Mouse (Mus musculus): Measurements from ENCODE around the gene Fam118a.
"Not testable (repeated sequence)": the region's sequence is repeated elsewhere in the genome, so short reads cannot be mapped to it uniquely, and the experiment has no call there.

The Fam118a gene

DNA sequence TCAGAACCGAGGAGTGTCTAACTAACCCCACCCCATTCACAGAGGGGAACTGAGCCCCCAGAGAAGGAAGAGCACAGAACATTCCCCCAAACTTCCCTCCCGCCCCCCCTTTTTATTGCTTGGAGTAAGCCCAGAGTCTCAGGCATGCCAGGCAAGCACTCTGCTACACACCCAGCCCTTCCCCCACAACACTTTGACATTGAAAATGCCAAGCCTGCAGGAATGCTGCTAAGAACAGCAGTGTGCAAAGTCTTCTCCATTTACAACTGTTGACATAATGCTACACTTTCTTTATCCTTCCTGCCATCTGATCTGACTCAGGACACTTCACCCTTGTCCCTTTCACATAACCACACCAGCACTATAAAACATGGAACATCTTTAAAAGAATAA is 16.1 kb upstream of the Fam118a start:
- DNase-seq (ENCODE audit: low spot score in 2 of 2), result no peak

GRCm38 (mm10) chr15:85015771-85016170 is 13.0 kb upstream of the Fam118a start:
- DNase-seq (ENCODE audit: low spot score in 2 of 2), result peak; percentile 32 to 57

DNA sequence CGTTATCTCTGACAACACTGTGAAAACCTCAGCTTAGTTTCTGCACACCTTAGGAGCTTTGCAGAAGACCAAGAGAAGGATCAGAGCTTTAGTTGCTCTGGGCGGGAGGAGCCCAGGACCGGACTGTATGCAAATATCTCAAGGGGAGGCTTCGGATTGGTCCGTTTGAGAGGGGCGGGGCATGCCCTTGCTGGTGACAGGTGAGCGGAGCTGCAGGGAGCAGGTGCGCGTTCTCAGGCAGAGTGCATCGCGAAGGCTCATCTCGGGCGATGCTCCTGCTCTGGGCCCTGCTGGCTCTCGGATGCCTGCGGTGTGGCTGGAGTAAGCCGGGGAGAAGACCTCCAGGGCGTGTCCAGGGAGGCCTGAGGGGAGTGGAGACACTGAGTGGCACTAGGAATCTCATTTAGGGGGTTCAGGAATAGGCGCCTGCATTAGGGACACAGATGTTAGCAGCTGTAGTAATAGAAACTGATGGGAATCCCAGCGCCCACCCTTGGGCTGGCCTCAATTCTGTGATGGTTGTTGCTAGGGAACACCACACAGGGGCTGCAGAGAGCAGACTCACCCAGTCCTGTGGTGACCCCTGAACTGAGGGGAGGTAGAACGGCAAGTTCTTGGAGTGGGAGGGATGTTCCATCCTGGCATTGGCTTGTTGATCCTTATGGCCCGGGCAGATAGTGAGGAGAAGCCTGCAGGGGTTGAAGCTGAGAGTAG is 11.6 kb upstream of the Fam118a start, which contains the start of gene Upk3a:
TSS of gene Upk3a (plus strand) at position 191 of the 714 bp plus-strand sequence.
- DNase-seq (ENCODE audit: low spot score in 2 of 2), result no peak

DNA sequence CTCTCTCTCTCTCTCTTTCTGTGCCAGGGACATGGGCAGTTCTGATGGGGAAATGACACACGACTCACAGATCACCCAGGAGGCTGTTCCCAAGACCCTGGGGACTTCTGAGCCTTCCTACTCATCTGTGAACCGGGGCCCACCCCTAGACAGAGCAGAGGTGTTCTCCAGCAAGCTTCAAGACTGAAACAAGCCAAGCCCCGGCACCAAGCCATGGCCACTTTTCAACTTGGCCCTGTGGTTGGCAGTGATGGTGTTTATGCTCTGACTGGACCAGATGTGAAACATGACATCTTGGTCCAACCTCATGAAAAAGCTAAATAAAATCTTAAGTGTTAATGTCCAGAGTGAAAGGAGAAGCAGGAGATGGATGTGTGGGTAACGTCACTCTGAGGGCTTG is 6.5 kb upstream of the Fam118a start:
- DNase-seq (ENCODE audit: low spot score in 2 of 2), result no peak

DNA sequence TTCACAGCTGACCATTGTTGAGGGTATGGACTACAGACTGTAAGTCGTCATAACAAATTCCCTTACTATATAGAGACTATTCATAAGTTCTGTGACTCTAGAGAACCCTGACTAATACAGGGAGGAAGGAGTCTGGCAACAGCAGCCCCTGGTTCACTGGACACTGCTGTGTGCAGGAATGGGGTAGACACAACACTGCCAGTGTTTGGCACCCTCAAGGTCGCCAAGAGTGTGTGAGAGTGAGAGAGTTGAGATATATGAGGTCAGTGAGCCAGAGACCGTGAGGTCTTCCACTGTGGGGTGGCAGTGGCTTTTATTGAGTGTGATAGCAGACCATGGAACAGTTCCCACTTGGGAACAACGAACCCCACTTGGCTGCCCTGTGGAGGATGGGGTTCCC is 2.6 kb upstream of the Fam118a start:
- DNase-seq (ENCODE audit: low spot score in 2 of 2), result no peak

- no peak for DNase-seq (ENCODE audit: low spot score in 2 of 2)
These were observed 1.0 kb upstream of the Fam118a start for GRCm38 (mm10) chr15:85027740-85028139.

DNA sequence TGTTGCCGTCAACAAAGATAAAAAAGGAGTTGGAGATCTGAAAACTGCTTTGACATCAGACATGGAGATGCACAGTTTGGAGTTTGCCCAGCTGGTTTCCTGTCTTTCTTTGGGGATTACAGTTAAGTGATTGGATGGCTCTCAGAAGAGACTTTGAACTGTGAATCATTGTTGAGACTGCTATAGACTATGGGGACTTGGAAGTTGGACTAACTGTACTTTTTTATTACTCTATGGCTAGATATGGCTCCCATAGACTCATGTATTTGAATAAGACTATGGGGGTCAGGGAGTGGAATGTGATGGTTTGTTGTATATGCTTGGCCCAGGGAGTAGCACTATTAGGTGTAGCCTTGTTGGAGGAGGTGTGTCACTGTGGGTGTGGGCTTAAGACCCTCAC is 1.9 kb downstream of the Fam118a start:
- not testable (repeated sequence) for DNase-seq (ENCODE audit: low spot score in 2 of 2)

GRCm38 (mm10) chr15:85031866-85032265 is 3.1 kb downstream of the Fam118a start:
- no peak for DNase-seq (ENCODE audit: low spot score in 2 of 2)

DNA sequence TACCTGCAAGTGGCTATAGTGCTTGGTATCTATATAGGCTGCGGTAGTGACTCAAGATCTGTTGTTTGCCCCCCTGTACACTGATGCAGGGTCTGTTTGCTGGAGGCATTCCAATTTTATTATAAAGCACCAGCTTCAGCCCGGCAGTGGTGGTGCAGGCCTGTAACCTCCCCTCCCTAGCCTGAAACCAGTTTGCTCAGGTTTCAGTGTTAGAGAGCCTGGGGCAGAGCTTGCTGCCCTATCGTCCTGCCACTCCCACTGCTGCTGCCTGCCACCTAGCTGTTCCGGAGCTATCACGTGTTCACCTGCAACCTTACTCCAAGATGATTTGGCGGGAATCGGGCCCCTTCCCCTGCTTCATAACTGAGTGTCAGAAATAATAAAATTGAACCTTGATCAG is 5.2 kb downstream of the Fam118a start:
- not testable (repeated sequence) for DNase-seq (ENCODE audit: low spot score in 2 of 2)

- peak; percentile 97 to 98 for DNase-seq (ENCODE audit: low spot score in 2 of 2)
These were observed 8.0 kb downstream of the Fam118a start for GRCm38 (mm10) chr15:85036566-85037342.

- DNase-seq (ENCODE audit: low spot score in 2 of 2), result no peak
These were observed 8.6 kb downstream of the Fam118a start for GRCm38 (mm10) chr15:85037343-85037690.

DNA sequence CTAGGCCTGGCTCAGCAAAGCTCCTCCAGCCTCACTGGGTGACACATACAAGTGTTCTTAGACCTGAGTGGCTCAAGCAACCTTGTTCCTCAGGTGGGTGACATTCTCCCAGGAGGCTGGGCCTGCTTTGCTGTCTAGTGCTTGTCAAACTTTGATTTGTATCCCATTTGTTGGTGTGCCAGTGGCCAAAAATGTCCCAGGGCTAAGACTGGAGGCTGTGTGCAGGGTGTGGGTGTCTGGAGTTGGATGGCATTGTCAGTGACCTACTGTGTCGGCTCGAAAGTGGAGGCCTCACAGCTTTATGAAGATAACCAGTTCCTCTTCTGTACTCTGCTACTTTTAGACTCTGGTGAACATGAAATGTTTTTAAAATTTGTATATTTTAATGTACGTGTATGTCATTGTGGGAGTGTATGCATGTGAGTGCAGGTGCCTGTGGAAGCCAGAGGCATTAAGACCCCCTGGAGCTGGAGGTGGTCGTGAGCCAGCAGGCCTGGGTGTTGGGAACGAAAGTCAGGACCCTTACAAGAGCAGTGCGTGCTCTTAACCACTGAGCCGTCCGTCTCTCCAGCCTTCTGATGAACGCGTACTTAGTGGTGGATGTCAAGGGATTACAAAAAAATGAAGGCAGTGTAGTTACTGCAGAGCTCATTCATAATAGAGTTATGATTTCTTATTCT is 12.9 kb downstream of the Fam118a start:
- DNase-seq (ENCODE audit: low spot score in 2 of 2), result no peak

DNA sequence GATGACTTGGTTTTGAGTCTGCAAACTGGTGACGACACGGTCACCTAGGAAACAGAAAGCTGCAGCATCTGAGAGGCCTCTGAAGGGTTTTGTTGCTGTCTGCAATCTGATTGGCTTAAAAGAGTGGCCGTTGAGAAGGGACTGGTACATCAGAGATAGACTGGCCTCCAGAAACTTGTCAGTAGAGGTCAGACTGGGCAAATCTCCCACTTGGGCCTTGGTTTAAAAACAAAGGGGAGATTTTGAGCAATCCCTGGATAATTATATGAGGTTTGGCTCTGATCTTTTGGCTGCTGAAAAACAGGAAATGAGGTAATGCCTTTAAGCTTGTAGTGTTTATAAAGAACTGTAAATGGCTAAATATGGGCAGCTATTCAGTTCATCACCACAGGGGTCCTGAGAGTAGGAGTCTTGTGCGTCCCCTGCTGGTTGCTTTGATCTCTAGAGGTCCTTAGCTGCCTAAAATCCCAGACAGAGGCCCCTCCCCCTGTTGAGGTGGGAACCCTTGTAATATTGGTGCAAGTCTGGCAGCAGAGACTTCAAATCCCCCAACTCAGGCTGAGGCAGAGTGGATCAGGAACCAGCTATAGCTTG is 13.7 kb downstream of the Fam118a start:
- peak; percentile 67 to 76 for DNase-seq (ENCODE audit: low spot score in 2 of 2)

- DNase-seq (ENCODE audit: low spot score in 2 of 2), result no peak
These were observed 14.4 kb downstream of the Fam118a start for GRCm38 (mm10) chr15:85043116-85043515.

GRCm38 (mm10) chr15:85043761-85044160 is 15.0 kb downstream of the Fam118a start:
- no peak for DNase-seq (ENCODE audit: low spot score in 2 of 2)

- DNase-seq (ENCODE audit: low spot score in 2 of 2), result no peak
These were observed 17.6 kb downstream of the Fam118a start for GRCm38 (mm10) chr15:85046230-85046950.

DNA sequence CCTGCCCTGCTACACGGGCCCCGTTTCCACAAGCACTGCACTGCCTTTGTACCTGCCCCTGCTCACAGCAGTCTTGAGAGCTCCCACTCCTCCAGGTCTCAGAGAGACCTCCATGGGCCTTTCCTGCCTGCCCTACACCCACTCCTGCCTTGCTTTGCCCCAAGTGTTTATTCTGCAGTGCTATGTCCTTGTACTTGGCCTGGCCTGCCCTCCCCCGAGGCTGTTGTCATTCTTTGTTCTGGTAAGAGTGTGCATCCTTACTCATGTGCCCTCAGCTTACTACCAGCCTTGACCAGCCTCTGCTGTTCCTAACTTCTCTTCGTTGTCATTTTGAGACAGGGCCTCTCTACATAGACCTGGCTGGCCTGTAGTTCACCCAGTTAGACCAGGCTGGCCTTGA is 19.1 kb downstream of the Fam118a start:
- no peak for DNase-seq (ENCODE audit: low spot score in 2 of 2)

DNA sequence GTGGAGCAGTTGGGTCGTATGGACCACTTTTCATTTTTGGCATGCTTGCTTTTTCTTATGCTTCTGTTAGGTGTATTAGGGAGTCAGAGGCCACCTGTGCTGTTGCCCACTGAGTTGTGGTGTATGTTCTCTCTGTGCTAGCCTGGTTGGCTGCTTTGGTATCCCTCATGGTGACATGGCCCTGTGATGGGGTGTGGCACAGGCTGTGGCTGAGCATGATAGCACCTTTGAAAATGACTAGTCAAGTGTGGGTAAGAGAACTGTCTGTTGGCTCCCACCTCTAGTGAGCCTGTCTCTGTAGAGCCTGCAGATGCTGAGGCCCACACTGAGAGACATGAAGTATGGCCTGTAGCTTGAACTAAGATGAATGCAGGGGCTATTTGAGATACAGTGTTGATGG is 21.0 kb downstream of the Fam118a start:
- DNase-seq (ENCODE audit: low spot score in 2 of 2), result no peak

- no peak for DNase-seq (ENCODE audit: low spot score in 2 of 2)
These were observed 25.4 kb downstream of the Fam118a start for GRCm38 (mm10) chr15:85054098-85054497.

GRCm38 (mm10) chr15:85055186-85055585 is 26.4 kb downstream of the Fam118a start:
- DNase-seq (ENCODE audit: low spot score in 2 of 2), result no peak

GRCm38 (mm10) chr15:85063421-85063820 is 34.7 kb downstream of the Fam118a start:
- no peak for DNase-seq (ENCODE audit: low spot score in 2 of 2)

DNA sequence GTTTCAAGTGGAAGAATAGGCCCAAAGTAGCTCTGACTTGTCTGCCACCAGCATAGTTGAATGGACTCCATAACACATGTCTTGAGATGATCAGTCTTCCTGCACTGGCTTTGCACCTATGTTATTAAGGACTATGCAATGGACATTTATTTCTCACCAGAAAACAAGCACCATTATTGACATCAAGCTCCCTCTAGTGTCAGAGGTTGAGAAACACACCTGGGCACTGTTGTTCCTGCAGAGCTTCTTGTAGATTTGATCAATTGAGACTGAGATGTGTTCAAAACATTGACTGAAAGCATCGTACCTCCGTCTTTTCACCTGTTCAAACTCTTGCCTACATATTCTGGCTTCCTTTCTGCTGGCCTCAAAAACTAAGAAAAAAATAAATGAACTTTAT is 41.8 kb downstream of the Fam118a start:
- no peak for DNase-seq (ENCODE audit: low spot score in 2 of 2)

All from frontal cortex, postnatal 10 days (tissue).